Mouse (Mus musculus): ENCODE results near the gene Gmds.

- TF ChIP-seq CTCF (IDR thresholded peaks at IDR 0.05; ENCODE audit: low read depth, low read length) (no peak), POLR2A (IDR thresholded peaks at IDR 0.05; ENCODE audit: borderline replicate concordance, low read depth, low read length) (no peak)
These were observed 459.6 kb downstream of the Gmds start for GRCm38 (mm10) chr13:31878805-31879477.

Data from bone marrow macrophage, adult 2 months (primary cell).